Mouse (Mus musculus) thymus, postnatal 10 days (tissue): Measurements from ENCODE around the gene Tcam1.

Experiments
- DNase-seq, 2 experiments: peaks; one replicate each; pipeline ENCODE4 v3.0.0; 2021; ENCODE audit warnings: low spot score in 2 of 2

Tcam1 gene

DNA sequence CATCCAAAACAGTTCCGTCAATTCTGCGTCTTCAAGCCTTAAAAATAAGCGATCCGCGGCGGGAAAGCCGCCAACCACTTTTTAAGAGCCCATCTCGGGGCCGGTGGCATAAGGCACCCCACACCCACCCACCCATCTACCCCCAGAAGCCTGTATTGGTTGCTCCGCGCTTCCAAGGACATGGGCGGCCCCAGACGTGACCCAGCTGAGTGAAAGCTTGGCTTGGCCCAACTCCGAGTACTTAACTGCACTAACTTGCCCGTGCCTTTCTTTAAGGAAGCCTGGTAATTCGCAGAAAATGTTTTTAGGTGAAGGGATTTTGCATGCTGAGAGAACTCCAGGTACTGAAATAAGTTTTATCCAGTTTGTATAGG lies 3.2 kb upstream of the Tcam1 start:
- DNase-seq: no peak

GRCm38 (mm10) chr11:106273811-106274210 lies 2.7 kb upstream of the Tcam1 start:
- no peak for DNase-seq

DNA sequence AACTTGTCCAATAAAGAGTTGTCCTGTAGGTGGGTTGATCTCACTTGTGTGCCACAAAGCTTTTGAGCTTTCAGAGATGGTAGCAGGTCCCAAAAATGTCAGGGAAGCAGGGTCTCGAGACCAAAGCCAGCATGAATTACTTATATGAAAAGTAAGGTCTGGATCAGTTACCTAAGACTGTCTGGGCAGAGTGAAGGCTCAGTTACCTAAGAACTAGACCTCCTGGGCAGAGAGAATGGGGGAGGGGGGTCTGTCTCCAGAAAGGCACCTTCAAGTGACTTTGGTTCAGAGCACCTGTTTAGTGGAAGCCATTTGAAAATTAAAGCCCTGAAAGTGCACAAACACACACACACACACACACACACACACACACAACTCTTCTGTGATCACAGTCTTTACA lies 2.1 kb upstream of the Tcam1 start:
- no peak for DNase-seq

DNA sequence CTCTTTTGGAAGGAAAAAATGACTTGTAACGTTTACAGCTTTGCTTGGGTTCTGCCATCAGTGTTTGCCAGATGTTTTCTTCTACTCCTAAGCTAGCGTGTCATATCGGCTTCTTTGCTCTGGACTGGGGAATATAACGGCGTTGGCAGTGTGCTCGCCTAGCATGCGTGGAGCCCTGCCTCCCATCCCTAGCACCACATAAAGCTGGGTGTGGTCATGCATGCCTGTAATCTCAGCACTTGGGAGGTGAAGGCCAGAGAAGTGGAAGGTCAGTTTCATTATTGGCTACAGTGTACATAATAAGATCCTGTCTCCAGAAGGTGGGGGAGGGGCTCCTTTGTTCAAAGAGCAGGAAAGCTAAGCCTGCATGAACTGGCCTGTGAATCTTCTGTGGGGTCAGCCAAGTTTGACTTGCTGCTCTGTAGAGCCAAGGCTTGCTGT lies 1.5 kb upstream of the Tcam1 start:
- DNase-seq: no peak

- DNase-seq: no peak
Observed at GRCm38 (mm10) chr11:106282452-106282851, 6.0 kb downstream of the Tcam1 start.

- DNase-seq: no peak
Observed at GRCm38 (mm10) chr11:106283371-106283770, 6.9 kb downstream of the Tcam1 start.

GRCm38 (mm10) chr11:106284126-106284525 lies 7.7 kb downstream of the Tcam1 start:
- no peak for DNase-seq

DNA sequence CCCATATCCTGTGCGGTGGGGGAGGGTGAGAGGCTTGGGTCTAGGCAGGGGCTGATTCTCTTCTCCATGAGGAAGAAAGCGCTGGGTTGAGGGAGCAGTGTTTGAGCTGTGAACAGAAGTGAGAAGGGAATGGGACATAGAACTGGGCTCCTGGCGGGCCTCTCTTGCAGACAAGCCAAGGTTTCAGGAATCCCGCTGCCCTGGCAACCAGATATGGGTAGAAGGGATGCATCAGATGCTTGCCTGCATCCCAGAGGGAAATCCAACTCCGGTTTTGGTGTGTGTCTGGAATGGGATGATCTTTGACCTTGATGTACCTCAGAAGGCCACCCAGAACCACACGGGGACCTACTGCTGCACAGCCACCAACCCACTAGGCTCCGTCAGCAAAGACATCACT lies 9.7 kb downstream of the Tcam1 start:
- no peak for DNase-seq

GRCm38 (mm10) chr11:106286987-106287386 lies 10.5 kb downstream of the Tcam1 start:
- no peak for DNase-seq

DNA sequence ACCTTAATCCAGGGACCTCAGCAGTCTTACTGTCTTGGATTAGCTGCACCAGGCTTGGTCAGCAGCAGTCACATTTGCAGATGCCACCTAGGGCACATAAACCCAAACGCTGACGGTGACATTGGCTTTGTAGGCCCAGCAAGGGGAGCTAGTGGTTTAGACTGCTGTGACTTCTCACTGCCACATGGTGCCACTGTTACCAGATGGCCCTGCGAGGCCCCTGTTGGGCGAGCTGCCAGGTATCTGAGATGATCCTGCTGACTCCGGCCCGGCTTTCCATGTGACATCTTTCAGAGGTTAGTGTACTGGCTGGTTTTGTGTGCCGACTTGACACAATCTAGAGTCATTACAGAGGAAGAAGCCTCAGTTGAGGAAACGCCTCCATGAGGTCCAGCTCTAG lies 12.9 kb downstream of the Tcam1 start:
- DNase-seq: no peak

GRCm38 (mm10) chr11:106290376-106290775 lies 13.9 kb downstream of the Tcam1 start:
- no peak for DNase-seq

GRCm38 (mm10) chr11:106291861-106292260 lies 15.4 kb downstream of the Tcam1 start:
- no peak for DNase-seq

- no peak for DNase-seq
Observed at GRCm38 (mm10) chr11:106301765-106302164, 25.3 kb downstream of the Tcam1 start, which contains the start of gene Gh. Gene Gh (minus strand): TSS chr11:106301865.

DNA sequence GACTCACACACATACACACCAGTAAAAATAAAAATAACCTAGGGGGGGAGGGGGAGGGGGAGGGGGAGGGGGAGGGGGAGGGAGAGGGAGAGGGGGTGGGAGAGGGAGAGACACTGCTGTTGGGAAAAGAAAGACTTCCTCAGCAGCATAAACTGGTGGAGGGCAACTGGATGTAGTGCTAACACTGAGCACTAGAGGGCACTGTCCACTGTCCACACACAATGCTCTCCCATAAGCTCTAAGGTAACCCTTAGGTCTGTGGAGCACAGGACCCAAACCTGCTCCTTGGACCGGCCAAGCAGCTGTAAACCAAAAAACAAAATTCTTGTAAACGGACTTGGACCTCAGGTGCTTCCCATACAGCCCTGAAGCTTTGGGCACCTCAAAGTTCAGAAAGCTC lies 26.2 kb downstream of the Tcam1 start:
- DNase-seq: peak in 1 of 2 experiments; percentile 77

DNA sequence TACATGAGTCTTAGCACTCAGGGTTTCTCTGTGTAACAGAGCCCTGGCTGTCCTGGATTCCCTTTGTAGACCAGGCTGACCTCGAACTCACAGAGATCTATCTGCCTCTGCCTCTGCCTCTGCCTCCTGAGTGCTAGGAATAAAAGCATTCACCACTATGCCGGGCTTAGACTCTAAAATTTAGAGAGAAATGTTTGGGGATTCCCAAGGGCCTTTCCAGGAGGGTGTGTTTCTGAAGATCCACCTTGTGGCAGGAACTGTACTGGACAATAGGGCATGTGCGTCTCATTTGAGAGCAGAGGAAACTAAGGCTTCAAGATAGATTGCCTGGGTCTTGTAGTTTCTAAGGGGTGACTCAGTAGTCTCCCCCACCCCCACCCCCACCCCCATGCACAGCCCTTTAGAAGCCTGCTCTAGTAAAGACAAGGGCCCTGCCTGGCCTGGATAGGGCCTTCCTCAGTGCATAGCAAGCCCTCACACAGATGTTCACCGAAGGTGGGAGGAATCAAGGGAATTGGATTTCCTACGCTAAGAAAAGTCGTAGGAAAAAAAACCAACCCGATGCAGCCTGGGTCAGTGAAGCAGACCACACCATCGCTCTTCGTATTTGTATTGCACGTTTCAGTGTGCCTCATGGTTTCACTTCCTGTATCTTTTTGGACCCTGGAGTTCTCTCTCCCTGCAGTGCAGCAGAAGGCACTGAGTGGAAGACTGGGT lies 29.0 kb downstream of the Tcam1 start:
- no peak for DNase-seq

DNA sequence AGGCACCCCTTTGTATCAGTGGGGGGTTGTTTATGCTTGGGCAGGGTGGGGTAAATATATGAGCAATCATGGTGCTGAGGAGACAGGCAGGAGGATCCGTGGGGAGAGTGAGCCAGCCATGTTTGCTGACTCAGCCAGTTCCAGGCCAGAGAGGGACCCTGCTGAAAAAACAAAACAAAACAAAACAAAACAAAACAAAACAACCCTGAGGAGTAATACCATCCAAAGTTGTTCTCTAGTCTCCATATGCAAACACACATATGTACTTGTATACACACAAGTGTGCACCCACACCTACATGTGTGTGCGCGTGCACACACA lies 29.6 kb downstream of the Tcam1 start:
- no peak for DNase-seq

GRCm38 (mm10) chr11:106306758-106307157 lies 30.3 kb downstream of the Tcam1 start:
- DNase-seq: no peak

DNA sequence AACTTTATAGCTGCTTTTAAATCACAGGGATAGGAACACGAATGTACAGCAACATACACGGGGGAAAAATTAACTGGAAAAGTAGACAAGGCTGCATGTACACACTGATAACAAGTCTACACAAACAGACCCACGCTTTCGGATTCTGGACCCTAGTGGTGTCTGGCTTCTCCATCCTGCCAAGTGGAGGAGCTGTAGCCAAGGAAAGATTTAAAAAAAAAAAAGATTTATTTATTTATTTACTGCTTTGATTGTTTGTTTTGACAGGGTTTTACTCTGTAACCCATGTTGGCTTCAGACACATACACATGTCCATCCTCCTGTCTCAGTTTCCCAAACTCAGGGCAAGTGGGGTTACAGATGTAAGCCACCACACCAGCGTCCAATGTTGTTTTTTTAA lies 31.0 kb downstream of the Tcam1 start:
- no peak for DNase-seq

DNA sequence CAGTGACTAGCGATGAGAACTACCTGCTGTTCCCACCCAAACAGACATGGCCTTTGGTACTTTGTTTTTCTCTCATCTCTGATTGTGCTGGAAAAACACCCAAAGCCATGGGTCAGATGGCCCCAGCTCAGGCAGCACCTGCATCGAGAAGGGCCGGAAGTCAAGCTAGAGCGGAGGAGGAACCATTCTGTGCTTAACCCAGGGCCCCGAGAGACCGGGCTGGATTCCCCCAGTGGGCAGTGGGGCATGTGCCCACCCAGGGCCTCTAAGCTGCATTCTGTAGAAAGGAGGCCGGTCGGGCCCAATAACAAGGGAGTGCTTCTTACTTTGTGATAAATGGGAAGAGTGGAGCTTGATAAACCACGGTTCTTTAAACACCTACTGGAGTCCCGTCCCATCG lies 31.7 kb downstream of the Tcam1 start:
- DNase-seq: no peak

- no peak for DNase-seq
Observed at GRCm38 (mm10) chr11:106310123-106310522, 33.7 kb downstream of the Tcam1 start.

- no peak for DNase-seq
Observed at GRCm38 (mm10) chr11:106313533-106313932, 37.1 kb downstream of the Tcam1 start.

DNA sequence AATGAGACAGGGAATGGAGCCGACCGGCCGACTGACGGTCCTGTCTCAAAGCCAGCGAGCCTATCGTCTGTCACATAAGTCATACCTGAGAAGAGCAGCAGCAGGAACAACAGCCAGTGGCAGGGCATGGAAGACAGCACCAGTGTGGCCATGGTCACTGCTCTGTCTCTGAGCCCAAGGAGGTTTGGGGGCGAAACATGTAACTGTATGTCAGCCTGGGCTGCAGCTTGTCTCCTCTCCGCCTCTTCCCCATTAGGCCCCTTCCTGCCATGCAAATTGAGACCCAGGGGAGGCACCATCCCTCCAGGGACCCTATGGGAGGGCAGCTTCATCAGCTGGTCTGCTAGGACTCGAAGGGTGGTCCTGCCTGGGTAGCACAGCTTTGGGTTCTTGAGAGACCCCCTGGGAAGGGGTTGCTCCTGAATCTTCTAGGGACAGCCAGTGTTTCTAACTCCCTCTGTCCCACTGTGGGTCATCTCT lies 37.9 kb downstream of the Tcam1 start, which contains the start of gene Cd79b:
Gene Cd79b (minus strand): TSS at position 430 of the 480 bp plus-strand sequence.
- DNase-seq: no peak

GRCm38 (mm10) chr11:106316416-106316815 lies 39.9 kb downstream of the Tcam1 start:
- no peak for DNase-seq

DNA sequence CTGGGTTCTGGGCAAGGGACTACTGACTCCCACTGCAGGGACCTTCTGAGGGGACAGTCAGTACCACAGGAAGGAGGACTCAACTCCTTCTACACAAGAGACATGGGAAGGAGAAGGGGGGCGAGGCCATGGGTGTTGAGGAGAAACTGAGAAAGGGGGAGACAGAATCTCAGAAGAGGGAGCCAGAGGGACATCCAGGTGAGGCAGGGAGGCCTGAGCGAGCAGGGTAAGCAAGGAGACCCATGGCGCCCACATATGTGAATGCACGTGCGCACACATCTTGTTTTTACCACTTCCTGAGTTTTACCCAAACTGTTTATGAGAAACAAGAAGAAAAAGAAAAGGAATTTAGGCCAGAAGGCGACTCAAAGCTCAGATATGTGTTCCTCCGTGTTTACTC lies 41.3 kb downstream of the Tcam1 start:
- peak; percentile 59 to 61 for DNase-seq
